Mouse (Mus musculus) E14TG2a.4 (cell line): ENCODE results near the gene Ttc39b.

ENCODE experiments used
- H3K27me3 ChIP-seq: 2 replicates; pipeline ENCODE4 v1.6.1; 2014; ENCODE audit warnings: low read length, control low read depth; ENCODE audit not compliant: insufficient read depth
- H3K36me3 ChIP-seq: 2 replicates; pipeline ENCODE4 v1.6.1; 2014; ENCODE audit warnings: low read length, control low read depth; ENCODE audit not compliant: insufficient read depth
- H3K4me1 ChIP-seq: replicated peaks from 2 replicates; pipeline ENCODE4 v1.6.1; 2014; ENCODE audit warnings: low read depth, low read length, control low read depth
- H3K4me3 ChIP-seq: replicated peaks from 2 replicates; pipeline ENCODE4 v1.5.1; 2014; ENCODE audit warnings: mild to moderate bottlenecking, low read length
- H3K9me3 ChIP-seq: 2 replicates; pipeline ENCODE4 v1.6.1; 2014; ENCODE audit warnings: low read length, control low read depth
- CTCF ChIP-seq: conservative IDR thresholded peaks from 2 replicates; pipeline ENCODE4 v1.5.1; 2014; ENCODE audit warnings: low read length
- NANOG ChIP-seq: IDR thresholded peaks from 2 replicates; pipeline ENCODE4 v1.6.1; 2014; ENCODE audit warnings: borderline replicate concordance, low read length, mixed read lengths
- POU5F1 ChIP-seq: IDR thresholded peaks from 2 replicates; pipeline ENCODE4 v1.6.1; 2014; ENCODE audit warnings: low read length, borderline replicate concordance

The Ttc39b gene

DNA sequence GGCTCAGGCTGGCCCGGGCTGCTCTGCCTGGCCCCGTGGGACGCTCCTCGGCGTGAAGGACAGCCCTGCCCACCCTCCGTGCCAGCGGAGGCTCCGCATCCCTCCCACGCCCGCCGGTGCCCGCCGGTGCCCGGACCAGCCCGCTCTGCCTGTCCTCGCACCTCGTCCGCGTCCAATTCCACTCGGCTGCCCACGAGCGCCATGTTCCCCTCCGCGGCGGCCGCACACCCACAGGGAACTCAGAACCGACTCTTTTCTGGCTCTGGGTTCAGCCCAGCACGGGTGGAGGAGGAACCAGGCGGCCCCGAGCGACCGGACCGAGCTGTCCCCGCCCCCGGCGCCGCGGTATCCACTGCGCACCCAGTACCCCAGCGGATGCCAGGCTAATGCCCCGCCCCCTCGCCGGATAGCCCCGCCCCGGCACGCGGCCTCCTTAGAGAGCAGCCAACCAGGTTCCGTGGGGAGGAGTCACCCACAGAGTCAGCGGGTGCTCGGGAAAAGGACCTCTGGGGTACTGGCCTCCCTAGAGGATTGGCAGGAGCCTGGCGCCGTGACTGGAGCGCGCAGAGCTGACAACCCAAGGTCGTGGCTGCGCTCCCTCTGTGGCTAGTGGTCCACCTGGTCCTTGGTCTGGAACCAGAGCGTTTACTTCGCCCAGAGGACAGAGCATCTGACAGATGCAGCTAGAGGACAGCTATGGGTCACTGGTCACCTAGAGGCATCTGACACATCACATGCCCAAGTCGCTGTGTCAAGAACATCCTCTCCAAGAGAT is at the start of gene Ttc39b:
TSS of gene Ttc39b (minus strand) at position 346 of the 775 bp plus-strand sequence.
- H3K4me3 ChIP-seq, result peak within 1 kb of the TSS; percentile 99
- no peaks in the 10 kb centered on the region for H3K9me3 ChIP-seq
- peaks cover 82% of the 10 kb centered on the region for H3K4me1 ChIP-seq
- no peaks in the 10 kb centered on the region for H3K27me3 ChIP-seq
- H3K36me3 ChIP-seq, result 0 out of 2 replicates have a peak, but pooled peaks cover 4% of the 10 kb centered on the region
- TF ChIP-seq NANOG, result no peak
- no peak for TF ChIP-seq CTCF
- TF ChIP-seq POU5F1, result no peak

DNA sequence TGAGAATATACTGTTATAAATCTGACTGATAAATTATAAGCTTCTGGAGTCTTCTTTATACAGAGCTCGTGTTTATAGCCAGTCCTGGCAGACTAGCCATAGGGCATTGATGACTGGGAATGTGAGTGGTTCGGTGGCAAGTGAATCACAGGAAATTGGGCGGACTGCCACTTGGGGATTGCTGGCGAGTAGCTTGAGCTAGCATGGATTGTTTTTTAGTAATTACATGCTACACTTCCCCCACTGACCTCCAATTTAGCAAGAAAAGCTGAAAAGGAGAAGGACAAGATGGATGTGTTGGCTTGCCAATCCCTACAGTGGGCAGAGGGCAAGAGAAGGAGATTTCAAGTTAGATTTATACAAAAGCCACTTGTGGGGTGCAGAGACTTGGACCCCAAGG is 49.3 kb upstream of the Ttc39b start:
- H3K27me3 ChIP-seq, result no peaks in the 10 kb centered on the region
- no peaks in the 10 kb centered on the region for H3K36me3 ChIP-seq
- H3K4me1 ChIP-seq, result peaks cover 16% of the 10 kb centered on the region
- H3K4me3 ChIP-seq, result no peak overlapping the region
- H3K9me3 ChIP-seq, result no peaks in the 10 kb centered on the region
- TF ChIP-seq NANOG (no peak), POU5F1 (no peak), CTCF (no peak)

DNA sequence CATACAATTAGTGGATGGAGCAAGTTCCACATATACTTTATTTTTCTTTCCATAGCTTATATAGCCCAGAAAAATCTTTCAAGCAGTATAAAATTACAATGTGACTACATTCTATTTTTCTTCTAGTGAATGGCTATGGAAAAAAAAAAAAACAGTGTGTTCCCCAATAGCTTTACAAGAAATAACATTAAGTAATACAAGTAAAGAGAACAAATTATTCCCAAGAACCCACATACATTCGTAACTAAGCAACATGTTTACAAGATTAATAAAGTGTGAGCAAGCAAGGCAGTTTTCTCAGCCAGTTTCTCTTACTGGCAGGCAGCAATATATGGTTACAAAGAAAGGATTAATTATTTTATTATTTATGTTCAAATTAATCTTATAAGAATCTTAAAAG is 33.7 kb upstream of the Ttc39b start:
- H3K27me3 ChIP-seq, result no peaks in the 10 kb centered on the region
- peaks cover 18% of the 10 kb centered on the region for H3K9me3 ChIP-seq
- no peak overlapping the region for H3K4me3 ChIP-seq
- H3K4me1 ChIP-seq, result peaks cover 30% of the 10 kb centered on the region
- TF ChIP-seq NANOG (no peak), POU5F1 (no peak), CTCF (no peak)
- peaks cover 20% of the 10 kb centered on the region for H3K36me3 ChIP-seq

- no peaks in the 10 kb centered on the region for H3K27me3 ChIP-seq
- TF ChIP-seq CTCF (no peak), NANOG (no peak), POU5F1 (no peak)
- peaks cover 11% of the 10 kb centered on the region; the same call in 1 of the 2 replicates for H3K9me3 ChIP-seq
- peaks cover 56% of the 10 kb centered on the region for H3K4me1 ChIP-seq
- no peak overlapping the region for H3K4me3 ChIP-seq
- H3K36me3 ChIP-seq, result peaks cover 38% of the 10 kb centered on the region
These were observed 30.7 kb upstream of the Ttc39b start for GRCm38 (mm10) chr4:83354786-83355185.

- H3K9me3 ChIP-seq, result peaks cover 5% of the 10 kb centered on the region; the same call in 1 of the 2 replicates
- H3K4me3 ChIP-seq, result no peak overlapping the region
- no peaks in the 10 kb centered on the region for H3K27me3 ChIP-seq
- peaks cover 60% of the 10 kb centered on the region for H3K4me1 ChIP-seq
- TF ChIP-seq POU5F1, result no peak
- no peak for TF ChIP-seq CTCF
- TF ChIP-seq NANOG, result no peak; the same call in 1 of the 2 replicates
- H3K36me3 ChIP-seq, result peaks cover 41% of the 10 kb centered on the region
These were observed 29.9 kb upstream of the Ttc39b start for GRCm38 (mm10) chr4:83353949-83354348.

- TF ChIP-seq POU5F1, result no peak
- no peak for TF ChIP-seq CTCF
- no peak for TF ChIP-seq NANOG
- no peaks in the 10 kb centered on the region for H3K27me3 ChIP-seq
- peaks cover 56% of the 10 kb centered on the region for H3K4me1 ChIP-seq
- H3K36me3 ChIP-seq, result peaks cover 45% of the 10 kb centered on the region
- H3K9me3 ChIP-seq, result no peaks in the 10 kb centered on the region
- no peak overlapping the region for H3K4me3 ChIP-seq
These were observed 29.2 kb upstream of the Ttc39b start for GRCm38 (mm10) chr4:83353276-83353675.

- Histone ChIP-seq H3K4me1 (peaks cover 56% of the 10 kb centered on the region), H3K9me3 (peaks cover 10% of the 10 kb centered on the region), H3K36me3 (peaks cover 64% of the 10 kb centered on the region), H3K4me3 (no peak overlapping the region), H3K27me3 (no peaks in the 10 kb centered on the region)
- TF ChIP-seq CTCF (no peak), POU5F1 (no peak), NANOG (no peak)
These were observed 26.7 kb upstream of the Ttc39b start for GRCm38 (mm10) chr4:83350719-83351118.

DNA sequence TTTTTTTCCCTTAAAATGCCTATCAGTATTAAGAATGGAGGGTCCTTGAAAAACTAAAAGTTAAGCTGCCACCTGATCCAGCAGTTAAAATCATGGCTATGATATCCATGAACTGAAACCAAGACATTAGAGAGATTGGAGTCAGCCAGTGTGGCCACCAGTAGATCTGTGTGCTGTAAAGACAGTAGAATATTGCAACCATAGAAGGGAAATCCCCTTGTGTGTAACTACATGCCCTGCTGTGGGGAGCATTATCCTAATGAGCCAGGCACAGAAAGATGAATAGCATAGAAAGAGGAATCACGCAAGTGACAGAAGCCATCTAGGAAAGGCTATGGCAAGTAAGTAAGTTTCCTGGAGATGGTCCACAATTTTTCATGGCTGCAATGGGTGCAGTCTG is 24.9 kb upstream of the Ttc39b start:
- no peak for TF ChIP-seq NANOG
- TF ChIP-seq POU5F1, result no peak
- no peak for TF ChIP-seq CTCF
- no peaks in the 10 kb centered on the region for H3K27me3 ChIP-seq
- peaks cover 82% of the 10 kb centered on the region for H3K36me3 ChIP-seq
- peaks cover 55% of the 10 kb centered on the region for H3K4me1 ChIP-seq
- peaks cover 15% of the 10 kb centered on the region for H3K9me3 ChIP-seq
- H3K4me3 ChIP-seq, result no peak overlapping the region

GRCm38 (mm10) chr4:83343895-83344294 is 19.8 kb upstream of the Ttc39b start:
- H3K27me3 ChIP-seq, result no peaks in the 10 kb centered on the region
- peaks cover 44% of the 10 kb centered on the region for H3K4me1 ChIP-seq
- H3K9me3 ChIP-seq, result peaks cover 15% of the 10 kb centered on the region
- TF ChIP-seq POU5F1 (no peak), CTCF (peak; percentile 75), NANOG (no peak)
- peaks cover 42% of the 10 kb centered on the region for H3K36me3 ChIP-seq
- H3K4me3 ChIP-seq, result no peak overlapping the region
